Mouse (Mus musculus) E14TG2a.4 (cell line): ENCODE data around the gene Phkg2.

Experiments used
- H3K27me3 ChIP-seq: 2 replicates; pipeline ENCODE4 v1.6.1; 2014; ENCODE audit warnings: low read length, control low read depth; ENCODE audit not compliant: insufficient read depth
- H3K36me3 ChIP-seq: 2 replicates; pipeline ENCODE4 v1.6.1; 2014; ENCODE audit warnings: low read length, control low read depth; ENCODE audit not compliant: insufficient read depth
- H3K4me1 ChIP-seq: replicated peaks from 2 replicates; pipeline ENCODE4 v1.6.1; 2014; ENCODE audit warnings: low read depth, low read length, control low read depth
- H3K4me3 ChIP-seq: replicated peaks from 2 replicates; pipeline ENCODE4 v1.5.1; 2014; ENCODE audit warnings: mild to moderate bottlenecking, low read length
- H3K9me3 ChIP-seq: 2 replicates; pipeline ENCODE4 v1.6.1; 2014; ENCODE audit warnings: low read length, control low read depth
- CTCF ChIP-seq: conservative IDR thresholded peaks from 2 replicates; pipeline ENCODE4 v1.5.1; 2014; ENCODE audit warnings: low read length
- NANOG ChIP-seq: IDR thresholded peaks from 2 replicates; pipeline ENCODE4 v1.6.1; 2014; ENCODE audit warnings: borderline replicate concordance, low read length, mixed read lengths
- POU5F1 ChIP-seq: IDR thresholded peaks from 2 replicates; pipeline ENCODE4 v1.6.1; 2014; ENCODE audit warnings: low read length, borderline replicate concordance

Gene Phkg2

GRCm38 (mm10) chr7:127592575-127592974, 19.4 kb downstream of the Phkg2 start:
- no peaks in the 10 kb centered on the region for H3K27me3 ChIP-seq
- no peaks in the 10 kb centered on the region for H3K9me3 ChIP-seq
- H3K4me1 ChIP-seq = peaks cover 63% of the 10 kb centered on the region
- peaks cover 83% of the 10 kb centered on the region for H3K36me3 ChIP-seq
- TF ChIP-seq NANOG (no peak), CTCF (no peak; the same call in 1 of the 2 replicates)
- H3K4me3 ChIP-seq = no peak overlapping the region

GRCm38 (mm10) chr7:127596747-127597146, 23.6 kb downstream of the Phkg2 start:
- Histone ChIP-seq H3K9me3 (no peaks in the 10 kb centered on the region), H3K4me1 (peaks cover 45% of the 10 kb centered on the region), H3K4me3 (0 out of 2 replicates have a peak overlapping the region, but pooled peaks have one; percentile 32), H3K27me3 (no peaks in the 10 kb centered on the region), H3K36me3 (peaks cover 100% of the 10 kb centered on the region)
- TF ChIP-seq POU5F1 = no peak

GRCm38 (mm10) chr7:127600612-127601011, 27.5 kb downstream of the Phkg2 start:
- Histone ChIP-seq H3K36me3 (peaks cover 95% of the 10 kb centered on the region), H3K27me3 (no peaks in the 10 kb centered on the region), H3K4me3 (no peak overlapping the region), H3K9me3 (no peaks in the 10 kb centered on the region), H3K4me1 (peaks cover 62% of the 10 kb centered on the region)
- TF ChIP-seq CTCF (no peak), NANOG (no peak), POU5F1 (no peak)

DNA sequence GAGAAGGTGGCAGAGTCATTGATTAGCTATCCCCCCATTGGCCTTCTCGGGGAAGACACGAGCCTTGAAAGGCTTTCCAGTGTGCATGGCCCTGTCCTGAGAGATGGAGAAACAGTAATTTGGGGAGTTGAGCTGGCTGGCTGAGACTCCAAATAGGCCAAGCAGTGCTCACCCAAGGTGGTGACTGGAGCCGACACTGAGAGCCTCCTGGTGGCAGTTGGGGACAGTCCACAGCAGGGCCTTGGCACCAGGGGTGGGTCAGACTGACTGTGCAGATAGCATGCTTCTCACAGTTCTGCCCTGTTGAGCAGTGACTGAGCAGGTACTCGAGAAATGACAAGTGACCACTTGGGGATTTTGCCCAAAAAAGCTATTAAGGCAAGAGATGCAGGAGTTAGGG, 28.6 kb downstream of the Phkg2 start:
- H3K36me3 ChIP-seq = peaks cover 83% of the 10 kb centered on the region
- peaks cover 50% of the 10 kb centered on the region for H3K4me1 ChIP-seq
- no peaks in the 10 kb centered on the region for H3K9me3 ChIP-seq
- no peak overlapping the region for H3K4me3 ChIP-seq
- H3K27me3 ChIP-seq = no peaks in the 10 kb centered on the region
- TF ChIP-seq CTCF = no peak
- TF ChIP-seq POU5F1 = no peak
- TF ChIP-seq NANOG = no peak

DNA sequence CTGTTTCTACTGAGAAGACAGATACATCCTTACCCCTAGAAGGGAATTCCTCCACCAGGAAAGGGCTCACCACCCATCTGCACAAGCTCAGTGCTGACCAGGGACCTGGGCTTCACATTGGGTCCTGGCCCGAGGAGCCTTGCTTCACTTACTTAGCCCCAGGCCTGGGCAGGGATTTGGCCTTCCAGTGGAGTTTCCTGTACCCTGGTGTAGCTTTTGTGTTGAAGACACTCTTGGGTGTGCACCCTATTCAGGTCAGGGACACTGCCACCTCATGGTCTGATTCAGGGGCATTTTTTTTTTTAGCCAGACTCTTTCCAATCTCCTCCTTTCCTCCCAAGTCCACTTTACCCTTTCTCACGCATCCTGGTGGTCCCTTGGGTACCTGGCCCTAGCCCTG, 29.8 kb downstream of the Phkg2 start:
- peaks cover 72% of the 10 kb centered on the region for H3K36me3 ChIP-seq
- no peaks in the 10 kb centered on the region for H3K27me3 ChIP-seq
- H3K9me3 ChIP-seq = peaks cover 9% of the 10 kb centered on the region
- H3K4me3 ChIP-seq = no peak overlapping the region
- no peak for TF ChIP-seq CTCF
- TF ChIP-seq POU5F1 = no peak
- H3K4me1 ChIP-seq = peaks cover 42% of the 10 kb centered on the region

- Histone ChIP-seq H3K4me3 (peak overlapping the region; percentile 7; the same call in 1 of the 2 replicates), H3K4me1 (peaks cover 42% of the 10 kb centered on the region), H3K36me3 (peaks cover 58% of the 10 kb centered on the region), H3K9me3 (peaks cover 22% of the 10 kb centered on the region), H3K27me3 (no peaks in the 10 kb centered on the region)
- TF ChIP-seq POU5F1 (no peak), NANOG (no peak), CTCF (no peak)
Observed at GRCm38 (mm10) chr7:127604256-127604655, 31.1 kb downstream of the Phkg2 start.

- no peak for TF ChIP-seq NANOG
- no peak for TF ChIP-seq POU5F1
- no peak for TF ChIP-seq CTCF
- peaks cover 51% of the 10 kb centered on the region for H3K9me3 ChIP-seq
Observed at GRCm38 (mm10) chr7:127607150-127607549, 34.0 kb downstream of the Phkg2 start.

DNA sequence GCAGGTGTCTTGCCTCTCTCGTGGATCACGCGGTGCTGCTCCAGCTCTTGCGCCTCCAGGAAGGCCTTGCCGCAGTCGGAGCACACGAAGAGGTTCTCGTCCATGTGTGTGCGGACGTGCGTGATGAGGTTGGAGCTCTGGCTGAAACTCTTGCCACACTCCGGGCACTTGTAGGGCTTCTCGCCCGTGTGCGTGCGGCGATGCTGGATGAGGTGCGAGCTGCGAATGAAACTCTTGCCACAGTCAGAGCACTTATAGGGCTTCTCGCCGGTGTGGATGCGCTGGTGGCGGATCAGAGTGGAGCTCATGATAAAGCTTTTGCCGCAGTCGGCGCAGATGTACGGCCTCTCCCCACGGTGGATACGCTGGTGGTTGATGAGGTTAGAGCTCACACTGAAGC, 37.9 kb downstream of the Phkg2 start:
- Histone ChIP-seq H3K9me3 (peaks cover 86% of the 10 kb centered on the region), H3K36me3 (peaks cover 32% of the 10 kb centered on the region), H3K27me3 (no peaks in the 10 kb centered on the region), H3K4me3 (peak overlapping the region; percentile 41), H3K4me1 (no peaks in the 10 kb centered on the region)
- no peak for TF ChIP-seq POU5F1
- TF ChIP-seq NANOG = no peak
- TF ChIP-seq CTCF = no peak

More at GRCm38 (mm10) chr7:127607150-127607549, 34.0 kb downstream of the Phkg2 start:
- peaks cover 27% of the 10 kb centered on the region for H3K4me1 ChIP-seq
- H3K4me3 ChIP-seq = no peak overlapping the region
- H3K27me3 ChIP-seq = no peaks in the 10 kb centered on the region
- peaks cover 52% of the 10 kb centered on the region for H3K36me3 ChIP-seq

GRCm38 (mm10) chr7:127611561-127611960, 38.4 kb downstream of the Phkg2 start:
- H3K4me1 ChIP-seq = no peaks in the 10 kb centered on the region
- peaks cover 92% of the 10 kb centered on the region for H3K9me3 ChIP-seq
- TF ChIP-seq NANOG = no peak
- TF ChIP-seq POU5F1 = no peak
- no peak for TF ChIP-seq CTCF
- peak overlapping the region; percentile 41 for H3K4me3 ChIP-seq
- no peaks in the 10 kb centered on the region for H3K27me3 ChIP-seq
- peaks cover 32% of the 10 kb centered on the region for H3K36me3 ChIP-seq
